Mouse (Mus musculus) lung, embryonic 16.5 days (tissue): Measurements from ENCODE around the gene Dnajc11. TPM values are rescaled to one million over a fixed set of nuclear protein-coding genes. Genes with fewer than 3 reads are reported as not detected.

ENCODE experiments used
- ATAC-seq: fragments of 200-750 bp; cut with Nextera tagmentation; 2 replicates; pipeline ENCODE4 v1.8.0; 2017; ENCODE audit warnings: low read depth, mild to moderate bottlenecking, moderate library complexity
- H3K27ac ChIP-seq: fragments of 300-500 bp; sonication (generic); 2 replicates; pipeline ENCODE4 v1.5.1; 2014; ENCODE audit warnings: mild to moderate bottlenecking, control low read depth, low read length
- H3K27me3 ChIP-seq: fragments of 300-500 bp; sonication (generic); 2 replicates; pipeline ENCODE4 v1.6.1; 2014; ENCODE audit warnings: low read depth, low read length, mixed read lengths; ENCODE audit not compliant: control insufficient read depth, insufficient read depth
- H3K36me3 ChIP-seq: fragments of 300-500 bp; sonication (generic); 2 replicates; pipeline ENCODE4 v1.6.1; 2014; ENCODE audit warnings: low read length; ENCODE audit not compliant: control insufficient read depth, insufficient read depth
- H3K4me1 ChIP-seq: fragments of 300-500 bp; sonication (generic); replicated peaks from 2 replicates; pipeline ENCODE4 v1.6.1; 2014; ENCODE audit warnings: low read length, mixed read lengths; ENCODE audit not compliant: control insufficient read depth, insufficient read depth
- H3K4me2 ChIP-seq: fragments of 300-500 bp; sonication (generic); 2 replicates; pipeline ENCODE4 v1.6.1; 2014; ENCODE audit warnings: low read depth, low read length, control low read depth
- H3K4me3 ChIP-seq: fragments of 300-500 bp; sonication (generic); 2 replicates; pipeline ENCODE4 v1.5.1; 2014; ENCODE audit warnings: mild to moderate bottlenecking, low read length, control low read depth
- H3K9ac ChIP-seq: fragments of 300-500 bp; sonication (generic); 2 replicates; pipeline ENCODE4 v1.6.1; 2014; ENCODE audit warnings: low read length, control low read depth
- H3K9me3 ChIP-seq: fragments of 300-500 bp; sonication (generic); 2 replicates; pipeline ENCODE4 v1.6.1; 2016; ENCODE audit warnings: low read length; ENCODE audit not compliant: control insufficient read depth
- WGBS: fragments of 180-500 bp; shearing (Covaris S2); extraction: QIAGEN DNeasy Blood & Tissue Kit; methylation state at CpG from one replicate; pipeline ENCODE4 v1.1.7; 2014; 5-methylcytosine and 5-hydroxymethylcytosine counted together
- polyA plus RNA-seq: library from polyadenylated mRNA; unstranded; fragments of >200 nt; fragmentation: Nextera tagmentation; extraction: Ambion mirVana; gene quantifications from 2 replicates; pipeline ENCODE4 v1.2.1, GENCODE M21; 2015

Gene Dnajc11
- polyA plus RNA-seq = 56.4 and 57.1 TPM in 2 replicates

GRCm38 (mm10) chr4:151933505-151934214 lies at the start of gene Dnajc11:
Dnajc11 (plus strand) TSS chr4:151933691.
- Histone ChIP-seq H3K9me3 (no peaks in the 10 kb centered on the region), H3K4me2 (peak within 1 kb of the TSS; percentile 82), H3K27me3 (no peaks in the 10 kb centered on the region), H3K4me1 (peaks cover 4% of the 10 kb centered on the region), H3K9ac (peak within 1 kb of the TSS; percentile 93), H3K4me3 (peak within 1 kb of the TSS; percentile 100), H3K36me3 (no peaks in the 10 kb centered on the region), H3K27ac (no peak within 1 kb of the TSS)
- WGBS = 0% methylated on average over 71 of the region's 83 CpGs
- peak; percentile 95 for ATAC-seq

- ATAC-seq = no peak
- WGBS = 56% methylated on average over 6 of the region's 6 CpGs
Observed at GRCm38 (mm10) chr4:151893241-151893640, 40.2 kb upstream of the Dnajc11 start.

GRCm38 (mm10) chr4:151894926-151895325 lies 38.6 kb upstream of the Dnajc11 start:
- WGBS = 92% methylated on average over 12 of the region's 12 CpGs
- Histone ChIP-seq H3K27ac (no peak overlapping the region), H3K4me3 (no peak overlapping the region), H3K36me3 (no peaks in the 10 kb centered on the region), H3K9me3 (0 out of 2 replicates have a peak, but pooled peaks cover 3% of the 10 kb centered on the region), H3K4me1 (no peaks in the 10 kb centered on the region), H3K4me2 (no peak overlapping the region), H3K27me3 (no peaks in the 10 kb centered on the region), H3K9ac (no peak overlapping the region)
- no peak for ATAC-seq

More at GRCm38 (mm10) chr4:151893241-151893640, 40.2 kb upstream of the Dnajc11 start:
- 0 out of 2 replicates have a peak, but pooled peaks cover 3% of the 10 kb centered on the region for H3K9me3 ChIP-seq
- no peaks in the 10 kb centered on the region for H3K4me1 ChIP-seq
- no peak overlapping the region for H3K27ac ChIP-seq
- H3K27me3 ChIP-seq = no peaks in the 10 kb centered on the region
- no peak overlapping the region for H3K4me3 ChIP-seq
- H3K36me3 ChIP-seq = no peaks in the 10 kb centered on the region
- no peak overlapping the region for H3K4me2 ChIP-seq
- no peak overlapping the region for H3K9ac ChIP-seq

GRCm38 (mm10) chr4:151895624-151896023 lies 37.9 kb upstream of the Dnajc11 start:
- ATAC-seq = no peak
- no peak overlapping the region for H3K27ac ChIP-seq

GRCm38 (mm10) chr4:151897069-151897617 lies 36.3 kb upstream of the Dnajc11 start:
- no peak for ATAC-seq
- H3K27me3 ChIP-seq = no peaks in the 10 kb centered on the region
- WGBS = 63% methylated on average over 9 of the region's 9 CpGs

More at GRCm38 (mm10) chr4:151895624-151896023, 37.9 kb upstream of the Dnajc11 start:
- no peak overlapping the region for H3K9ac ChIP-seq
- H3K36me3 ChIP-seq = no peaks in the 10 kb centered on the region
- H3K27me3 ChIP-seq = no peaks in the 10 kb centered on the region
- no peak overlapping the region for H3K4me3 ChIP-seq
- no peak overlapping the region for H3K4me2 ChIP-seq
- no peaks in the 10 kb centered on the region for H3K4me1 ChIP-seq
- H3K9me3 ChIP-seq = 0 out of 2 replicates have a peak, but pooled peaks cover 3% of the 10 kb centered on the region
- WGBS = 83% methylated on average over 7 of the region's 7 CpGs

GRCm38 (mm10) chr4:151898600-151899245 lies 34.8 kb upstream of the Dnajc11 start:
- H3K9me3 ChIP-seq = 0 out of 2 replicates have a peak, but pooled peaks cover 3% of the 10 kb centered on the region
- no peak for ATAC-seq
- H3K4me1 ChIP-seq = peaks cover 11% of the 10 kb centered on the region
- H3K36me3 ChIP-seq = no peaks in the 10 kb centered on the region
- no peak overlapping the region for H3K4me3 ChIP-seq
- no peak overlapping the region for H3K27ac ChIP-seq
- H3K27me3 ChIP-seq = no peaks in the 10 kb centered on the region
- WGBS = 51% methylated on average over 13 of the region's 13 CpGs
- H3K9ac ChIP-seq = no peak overlapping the region
- no peak overlapping the region for H3K4me2 ChIP-seq

More at GRCm38 (mm10) chr4:151897069-151897617, 36.3 kb upstream of the Dnajc11 start:
- 0 out of 2 replicates have a peak, but pooled peaks cover 3% of the 10 kb centered on the region for H3K9me3 ChIP-seq
- H3K27ac ChIP-seq = no peak overlapping the region
- peaks cover 1% of the 10 kb centered on the region; the same call in 1 of the 2 replicates for H3K4me1 ChIP-seq
- H3K4me3 ChIP-seq = no peak overlapping the region
- no peaks in the 10 kb centered on the region for H3K36me3 ChIP-seq
- H3K9ac ChIP-seq = no peak overlapping the region
- H3K4me2 ChIP-seq = no peak overlapping the region

GRCm38 (mm10) chr4:151899707-151900384 lies 33.6 kb upstream of the Dnajc11 start:
- ATAC-seq = no peak
- 65% methylated on average over 11 of the region's 11 CpGs for WGBS

GRCm38 (mm10) chr4:151900735-151901134 lies 32.8 kb upstream of the Dnajc11 start:
- H3K9me3 ChIP-seq = 0 out of 2 replicates have a peak, but pooled peaks cover under 1% of the 10 kb centered on the region
- no peak overlapping the region for H3K9ac ChIP-seq
- H3K36me3 ChIP-seq = no peaks in the 10 kb centered on the region
- H3K4me3 ChIP-seq = no peak overlapping the region
- no peak overlapping the region for H3K27ac ChIP-seq
- peaks cover 15% of the 10 kb centered on the region for H3K4me1 ChIP-seq
- H3K4me2 ChIP-seq = no peak overlapping the region
- 74% methylated on average over 6 of the region's 6 CpGs for WGBS
- peaks cover 2% of the 10 kb centered on the region; the same call in 1 of the 2 replicates for H3K27me3 ChIP-seq
- no peak for ATAC-seq

More at GRCm38 (mm10) chr4:151899707-151900384, 33.6 kb upstream of the Dnajc11 start:
- no peak overlapping the region for H3K4me2 ChIP-seq
- 0 out of 2 replicates have a peak, but pooled peaks cover 3% of the 10 kb centered on the region for H3K9me3 ChIP-seq
- peaks cover 15% of the 10 kb centered on the region for H3K4me1 ChIP-seq
- H3K4me3 ChIP-seq = no peak overlapping the region
- no peaks in the 10 kb centered on the region for H3K36me3 ChIP-seq
- no peak overlapping the region for H3K9ac ChIP-seq
- no peaks in the 10 kb centered on the region for H3K27me3 ChIP-seq
- H3K27ac ChIP-seq = no peak overlapping the region
